Mouse (Mus musculus) testis, adult 2 months (tissue): ENCODE data around the gene Parva.

Source experiments
- CTCF ChIP-seq: fragments of 200-500 bp; IDR thresholded peaks from 2 replicates; pipeline ENCODE4 v1.5.1; 2012; ENCODE audit warnings: low read depth, mild to moderate bottlenecking, inconsistent platforms, low read length, moderate library complexity; ENCODE audit not compliant: control insufficient read depth, insufficient read depth, insufficient replicate concordance
- POLR2A ChIP-seq: fragments of 200-500 bp; IDR thresholded peaks from 2 replicates; pipeline ENCODE4 v1.6.1; 2012; ENCODE audit warnings: low read depth, mild to moderate bottlenecking, inconsistent platforms, low read length, moderate library complexity; ENCODE audit not compliant: control insufficient read depth

DNA sequence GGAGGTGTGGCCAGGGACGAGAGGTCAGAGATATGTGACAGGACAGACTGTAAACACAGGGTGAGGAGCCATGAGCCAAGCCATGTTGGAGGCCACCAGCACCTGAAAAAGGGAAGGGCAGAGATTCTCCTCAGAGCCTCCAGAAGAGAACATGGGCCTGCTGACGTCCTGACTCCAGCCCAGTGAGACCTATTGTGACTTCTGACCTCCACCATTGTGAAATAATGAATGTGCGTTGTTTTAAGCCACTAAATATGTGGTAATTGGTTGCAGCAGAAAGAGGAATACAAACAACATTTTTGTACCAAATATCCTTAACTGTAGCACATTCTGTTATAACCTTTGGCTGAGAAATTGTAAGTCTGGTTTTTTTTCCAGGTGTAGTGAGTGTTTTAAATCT is 39.5 kb downstream of the Parva start:
- no peak for TF ChIP-seq POLR2A
- no peak for TF ChIP-seq CTCF
